Mouse (Mus musculus) duodenum, adult 2 months (tissue): Measurements from ENCODE around the gene Timm44. TPM values are rescaled to one million over a fixed set of nuclear protein-coding genes. Genes with fewer than 3 reads are reported as not detected.

Experiments used
- polyA plus RNA-seq: library from polyadenylated mRNA; depleted of rRNA; stranded (reverse); fragments of >200 nt; gene quantifications from 2 replicates; pipeline ENCODE4 v1.2.3, GENCODE M21; 2012; ENCODE audit warnings: low replicate concordance; rRNA removed

Timm44 gene
- polyA plus RNA-seq, result 39.8 and 59.7 TPM in 2 replicates

GRCm38 (mm10) chr8:4275275-4276110, at the start of gene Timm44:
Gene Timm44, minus strand, starts transcription at chr8:4275913.

GRCm38 (mm10) chr8:4324983-4325750, 49.5 kb upstream of the Timm44 start, which contains the start of the genes Ccl25 and Elavl1:
Gene Ccl25, plus strand, starts transcription at chr8:4325210.
Gene Elavl1, minus strand, starts transcription at chr8:4325413.

GRCm38 (mm10) chr8:4259125-4259804, 16.4 kb downstream of the Timm44 start, which contains the start of gene Ctxn1:
Gene Ctxn1, minus strand, starts transcription at chr8:4259274.

GRCm38 (mm10) chr8:4252934-4253841, 22.5 kb downstream of the Timm44 start, which contains the start of gene Snapc2:
Gene Snapc2, plus strand, starts transcription at chr8:4253080.

GRCm38 (mm10) chr8:4247951-4248540, 27.7 kb downstream of the Timm44 start, which contains the start of gene Tgfbr3l:
Gene Tgfbr3l, plus strand, starts transcription at chr8:4248214.

GRCm38 (mm10) chr8:4238434-4239192, 37.1 kb downstream of the Timm44 start, which contains the start of the genes Map2k7 and Gm49320:
Gene Map2k7, plus strand, starts transcription at chr8:4238740.
Gene Gm49320, plus strand, starts transcription at chr8:4238865.

GRCm38 (mm10) chr8:4226739-4227347, 48.9 kb downstream of the Timm44 start, which contains the start of gene Lrrc8e:
Gene Lrrc8e, plus strand, starts transcription at chr8:4226827.

GRCm38 (mm10) chr8:4216791-4217621, 58.7 kb downstream of the Timm44 start, which contains the start of gene Prr36:
Gene Prr36, minus strand, starts transcription at chr8:4217459.

Other genes starting within 250 kb of the Timm44 start
- 0.61 TPM in 1 of 2 replicates, not detected in the other for gene Cd209f, start 170.1 kb downstream of the Timm44 start, polyA plus RNA-seq
- gene Cd209g, start 141.8 kb downstream of the Timm44 start, polyA plus RNA-seq, result 0.26 and 0.29 TPM in 2 replicates
- gene Evi5l, start 109.3 kb downstream of the Timm44 start, polyA plus RNA-seq, result 3.0 and 4.0 TPM in 2 replicates
- gene Prr36, start 58.5 kb downstream of the Timm44 start, polyA plus RNA-seq, result 0.05 and 0.21 TPM in 2 replicates
- 0.13 and 0.53 TPM in 2 replicates for gene Lrrc8e, start 49.1 kb downstream of the Timm44 start, polyA plus RNA-seq
- 10.3 and 33.8 TPM in 2 replicates for gene Map2k7, start 37.2 kb downstream of the Timm44 start, polyA plus RNA-seq
- gene Gm49320, start 37.0 kb downstream of the Timm44 start, polyA plus RNA-seq, result 0.59 and 0.61 TPM in 2 replicates
- gene Tgfbr3l, start 27.7 kb downstream of the Timm44 start, polyA plus RNA-seq, result 22.7 and 101 TPM in 2 replicates
- gene Snapc2, start 22.8 kb downstream of the Timm44 start, polyA plus RNA-seq, result 19.2 and 28.2 TPM in 2 replicates
- 13.0 and 16.8 TPM in 2 replicates for gene Ctxn1, start 16.6 kb downstream of the Timm44 start, polyA plus RNA-seq
- 82.8 and 123 TPM in 2 replicates for gene Ccl25, start 49.3 kb upstream of the Timm44 start, polyA plus RNA-seq
- gene Elavl1, start 49.5 kb upstream of the Timm44 start, polyA plus RNA-seq, result 16.9 and 17.9 TPM in 2 replicates
- 8.7 and 21.5 TPM in 2 replicates for gene Cers4, start 217.1 kb upstream of the Timm44 start, polyA plus RNA-seq